Mouse (Mus musculus): ENCODE data around the gene Sipa1.

DNA sequence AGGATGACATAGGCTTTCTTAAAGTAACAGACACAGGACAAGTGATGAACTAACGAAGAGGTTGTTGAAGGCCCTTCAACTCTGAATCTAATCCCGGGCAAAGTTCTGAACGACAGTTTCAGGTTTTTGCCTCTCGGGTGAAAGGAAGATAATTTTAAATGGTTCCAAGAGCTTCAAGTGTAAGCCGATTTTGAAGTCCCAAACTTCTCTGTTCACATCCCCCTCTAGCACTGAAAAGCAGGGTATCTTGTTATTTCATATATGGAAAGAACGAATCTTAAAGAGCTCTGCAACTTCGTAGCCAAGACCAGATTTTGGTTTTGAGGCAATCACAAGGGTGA, 25.6 kb upstream of the Sipa1 start:
- TF ChIP-seq CTCF (IDR thresholded peaks at IDR 0.05; ENCODE audit: low read depth), result no peak
- TF ChIP-seq EP300 (IDR thresholded peaks at IDR 0.05; ENCODE audit: low read depth), result no peak
